Mouse (Mus musculus): ENCODE results near the gene Gm32687. TPM values are rescaled to one million over a fixed set of nuclear protein-coding genes. Genes with fewer than 3 reads are reported as not detected.

Gene Gm32687
- 2.1 TPM for total RNA-seq (2023)

DNA sequence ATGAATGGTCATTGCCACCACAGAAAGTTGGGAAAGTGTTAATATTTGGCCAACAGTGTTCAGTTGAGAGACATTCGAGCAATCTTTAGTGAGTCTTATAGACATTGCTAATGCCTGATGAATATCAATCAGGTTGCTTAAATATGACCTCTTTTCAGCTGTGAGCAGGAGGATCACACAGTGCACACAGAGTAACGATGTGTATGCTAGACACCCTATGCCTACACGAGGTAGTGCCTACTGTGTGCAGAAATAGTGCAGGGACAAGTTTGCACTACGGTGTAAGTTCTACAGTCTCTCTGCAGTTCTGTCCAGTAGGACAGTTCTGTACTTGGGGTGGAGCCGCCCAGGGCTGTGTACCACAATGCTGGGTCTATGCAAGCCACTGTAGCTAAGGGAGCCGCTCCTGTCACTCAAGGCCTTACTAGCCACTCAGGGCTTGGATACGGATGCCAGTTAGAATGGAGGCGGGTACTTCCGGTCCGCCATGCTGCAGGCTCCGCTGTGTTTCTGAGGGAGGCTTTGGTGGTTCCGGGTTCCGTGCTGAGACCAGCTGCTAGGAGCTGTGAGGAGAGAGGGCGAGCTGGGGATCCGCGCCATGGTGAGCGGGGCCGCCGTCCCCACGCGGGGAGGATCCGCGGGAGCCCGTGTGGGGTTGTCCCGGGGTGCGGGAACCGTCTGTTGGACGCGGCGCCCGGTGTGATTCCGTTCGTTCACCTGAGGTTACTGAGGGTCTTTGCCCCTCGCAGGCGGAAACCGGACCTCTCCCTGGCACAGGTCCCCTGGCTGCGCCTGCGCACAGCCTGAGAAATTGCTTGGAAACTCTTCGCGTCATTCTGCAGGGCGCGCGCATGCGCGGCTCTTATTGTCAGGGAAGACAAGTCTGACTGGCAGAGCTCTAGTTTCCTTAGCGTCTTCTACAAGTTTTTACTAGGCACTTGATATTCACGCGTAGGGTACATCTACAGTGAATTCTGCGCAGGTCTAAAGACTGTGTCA is at the start of gene Gm32687:
Gene Gm32687 (plus strand): TSS at position 526 of the 999 bp plus-strand sequence.

DNA sequence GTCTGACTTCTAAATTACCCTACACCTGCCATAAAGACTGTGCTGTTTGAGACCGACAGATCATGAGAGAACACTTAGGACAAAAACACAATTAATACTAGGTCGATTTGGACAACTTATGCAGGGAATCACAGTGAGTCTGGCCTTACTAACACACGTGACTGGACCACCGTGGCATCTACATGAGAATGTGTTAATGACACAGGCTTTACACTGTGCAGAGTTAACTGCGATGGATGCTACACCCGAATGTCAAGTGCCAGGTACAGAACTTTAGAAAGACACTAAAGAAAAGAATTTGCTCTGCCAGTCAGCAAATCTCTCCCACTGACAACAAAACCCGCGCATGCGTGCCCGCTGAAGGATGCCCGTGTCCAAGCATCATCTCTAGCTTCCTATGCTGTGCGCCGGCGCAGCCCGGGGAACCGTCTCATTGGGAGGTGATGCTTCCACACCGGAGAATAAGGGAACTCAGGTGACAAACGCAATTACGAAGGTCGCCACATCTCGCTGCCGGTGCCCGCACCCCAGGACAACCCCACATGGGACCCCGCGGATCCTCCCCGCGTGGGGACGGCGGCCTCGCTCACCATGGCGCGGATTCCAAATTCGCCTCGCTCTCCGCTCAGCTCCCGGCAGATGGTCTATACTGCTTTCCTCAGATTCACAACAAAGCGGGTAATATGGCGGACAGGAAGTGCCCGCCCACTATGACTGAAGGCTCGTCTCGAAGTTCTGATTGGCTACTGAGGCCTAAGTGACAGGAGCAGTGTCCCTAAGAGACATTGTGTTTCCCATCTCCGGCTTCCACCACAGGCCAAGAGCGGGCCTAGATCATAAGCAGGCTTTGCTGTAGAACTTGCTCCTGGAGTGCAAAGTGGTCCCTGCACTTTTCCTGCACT is 66.4 kb downstream of the Gm32687 start, which contains the start of gene Zfp781:
Gene Zfp781 (minus strand): TSS at position 639 of the 902 bp plus-strand sequence.

Other genes with a start within 250 kb of the Gm32687 start
- gene Sirt6, start 236.1 kb upstream of the Gm32687 start, total RNA-seq (2023): 28.2 TPM
- 1.4 TPM for gene Ankrd24, start 235.4 kb upstream of the Gm32687 start, total RNA-seq (2023)
- 1.4 TPM for gene Gm10778, start 214.9 kb upstream of the Gm32687 start, total RNA-seq (2023)
- 7.5 TPM for gene Zfp433, start 159.1 kb upstream of the Gm32687 start, total RNA-seq (2023)
- gene Gm3055, start 92.8 kb upstream of the Gm32687 start, total RNA-seq (2023): 2.8 TPM
- gene Gm4767, start 51.7 kb upstream of the Gm32687 start, total RNA-seq (2023): 0.61 TPM
- gene Zfp781, start 66.5 kb downstream of the Gm32687 start, total RNA-seq (2023): 1.3 TPM
- gene Zfp873, start 184.2 kb downstream of the Gm32687 start, total RNA-seq (2023): 6.8 TPM
- 8.3 TPM for gene BC024063, start 219.4 kb downstream of the Gm32687 start, total RNA-seq (2023)